Mouse (Mus musculus) neural tube, embryonic 11.5 days (tissue): ENCODE measurements around the gene Ccdc80. TPM values are rescaled to one million over a fixed set of nuclear protein-coding genes. Genes with fewer than 3 reads are reported as not detected.

ENCODE experiments used
- ATAC-seq: fragments of 200-750 bp; cut with Nextera tagmentation; 2 replicates; pipeline ENCODE4 v1.8.0; 2017; ENCODE audit warnings: moderate number of reproducible peaks, mild to moderate bottlenecking, moderate TSS enrichment, moderate library complexity; ENCODE audit not compliant: insufficient read depth, low FRiP score, low TSS enrichment
- DNase-seq: peaks from one replicate; pipeline ENCODE4 v3.0.0-alpha.2; 2015; ENCODE audit warnings: low spot score
- H3K27ac ChIP-seq: fragments of 300-500 bp; sonication (generic); 2 replicates; pipeline ENCODE4 v1.5.1; 2014; ENCODE audit warnings: low read depth, mild to moderate bottlenecking, low read length
- H3K27me3 ChIP-seq: fragments of 300-500 bp; sonication (generic); 2 replicates; pipeline ENCODE4 v1.6.1; 2014; ENCODE audit warnings: mild to moderate bottlenecking, low read length, mixed read lengths; ENCODE audit not compliant: control insufficient read depth, insufficient read depth
- H3K36me3 ChIP-seq: fragments of 300-500 bp; sonication (generic); 2 replicates; pipeline ENCODE4 v1.6.1; 2014; ENCODE audit warnings: mild to moderate bottlenecking, low read length, moderate library complexity, mixed read lengths; ENCODE audit not compliant: control insufficient read depth, insufficient read depth
- H3K4me1 ChIP-seq: fragments of 300-500 bp; sonication (generic); 2 replicates; pipeline ENCODE4 v1.6.1; 2014; ENCODE audit warnings: low read length, mixed read lengths; ENCODE audit not compliant: control insufficient read depth, insufficient read depth
- H3K4me2 ChIP-seq: fragments of 300-500 bp; sonication (generic); 2 replicates; pipeline ENCODE4 v1.6.1; 2014; ENCODE audit warnings: low read depth, mild to moderate bottlenecking, moderate library complexity
- H3K4me3 ChIP-seq: fragments of 300-500 bp; sonication (generic); 2 replicates; pipeline ENCODE4 v1.5.1; 2014; ENCODE audit warnings: low read depth, low read length
- H3K9ac ChIP-seq: fragments of 300-500 bp; sonication (generic); 2 replicates; pipeline ENCODE4 v1.6.1; 2014; ENCODE audit warnings: mild to moderate bottlenecking, low read length
- H3K9me3 ChIP-seq: fragments of 300-500 bp; sonication (generic); 2 replicates; pipeline ENCODE4 v1.6.1; 2016; ENCODE audit warnings: low read length; ENCODE audit not compliant: control insufficient read depth
- WGBS: fragments of 180-500 bp; shearing (Covaris S2); extraction: QIAGEN DNeasy Blood & Tissue Kit; methylation state at CpG from one replicate; pipeline ENCODE4 v1.1.7; 2014; 5-methylcytosine and 5-hydroxymethylcytosine counted together
- polyA plus RNA-seq: library from polyadenylated mRNA; unstranded; fragments of >200 nt; fragmentation: Nextera tagmentation; extraction: Ambion mirVana; gene quantifications from 2 replicates; pipeline ENCODE4 v1.2.1, GENCODE M21; 2014

Ccdc80 gene
- polyA plus RNA-seq, 1 experiment from 2014 or later: 25.6 TPM

- no peaks in the 10 kb centered on the region for H3K36me3 ChIP-seq
- no peak for DNase-seq
- H3K27ac ChIP-seq: no peak overlapping the region
- H3K4me2 ChIP-seq: no peak overlapping the region
- H3K4me3 ChIP-seq: no peak overlapping the region
- 71% methylated on average over 9 of the region's 9 CpGs for WGBS
- H3K4me1 ChIP-seq: no peaks in the 10 kb centered on the region
- no peak overlapping the region for H3K9ac ChIP-seq
- no peak for ATAC-seq
- H3K9me3 ChIP-seq: no peaks in the 10 kb centered on the region
- no peaks in the 10 kb centered on the region for H3K27me3 ChIP-seq
These were observed 31.3 kb downstream of the Ccdc80 start for GRCm38 (mm10) chr16:45124230-45125203.

- Histone ChIP-seq H3K9ac (no peak overlapping the region), H3K4me2 (no peak overlapping the region), H3K36me3 (no peaks in the 10 kb centered on the region), H3K9me3 (no peaks in the 10 kb centered on the region), H3K4me1 (no peaks in the 10 kb centered on the region), H3K4me3 (no peak overlapping the region), H3K27me3 (no peaks in the 10 kb centered on the region), H3K27ac (no peak overlapping the region)
- 87% methylated on average over 2 of the region's 2 CpGs for WGBS
- DNase-seq: no peak
- no peak for ATAC-seq
These were observed 34.9 kb downstream of the Ccdc80 start for GRCm38 (mm10) chr16:45127936-45128710.

GRCm38 (mm10) chr16:45141711-45142110 is 48.5 kb downstream of the Ccdc80 start:
- H3K9ac ChIP-seq: no peak overlapping the region
- no peaks in the 10 kb centered on the region for H3K4me1 ChIP-seq
- H3K36me3 ChIP-seq: peaks cover 23% of the 10 kb centered on the region
- H3K27ac ChIP-seq: no peak overlapping the region
- DNase-seq: no peak
- no peak for ATAC-seq
- H3K4me2 ChIP-seq: no peak overlapping the region
- no peaks in the 10 kb centered on the region for H3K9me3 ChIP-seq
- WGBS: 96% methylated on average over 5 of the region's 5 CpGs
- no peak overlapping the region for H3K4me3 ChIP-seq
- no peaks in the 10 kb centered on the region for H3K27me3 ChIP-seq

- no peak overlapping the region for H3K9ac ChIP-seq
- no peak overlapping the region for H3K4me3 ChIP-seq
- no peak overlapping the region for H3K27ac ChIP-seq
- no peaks in the 10 kb centered on the region for H3K9me3 ChIP-seq
- no peak overlapping the region for H3K4me2 ChIP-seq
- WGBS: 94% methylated on average over 5 of the region's 5 CpGs
- no peak for DNase-seq
- H3K36me3 ChIP-seq: peaks cover 23% of the 10 kb centered on the region
- no peak for ATAC-seq
- no peaks in the 10 kb centered on the region for H3K27me3 ChIP-seq
- H3K4me1 ChIP-seq: no peaks in the 10 kb centered on the region
These were observed 49.4 kb downstream of the Ccdc80 start for GRCm38 (mm10) chr16:45142565-45142964.

- H3K27ac ChIP-seq: no peak overlapping the region
- H3K9ac ChIP-seq: no peak overlapping the region
- no peak overlapping the region for H3K4me2 ChIP-seq
- ATAC-seq (no peak), DNase-seq (no peak)
- no peaks in the 10 kb centered on the region for H3K27me3 ChIP-seq
- no peak overlapping the region for H3K4me3 ChIP-seq
- H3K9me3 ChIP-seq: no peaks in the 10 kb centered on the region
- peaks cover 21% of the 10 kb centered on the region for H3K36me3 ChIP-seq
- H3K4me1 ChIP-seq: no peaks in the 10 kb centered on the region
- WGBS: 95% methylated on average over 6 of the region's 6 CpGs
These were observed 51.9 kb downstream of the Ccdc80 start for GRCm38 (mm10) chr16:45145119-45145518.

- Histone ChIP-seq H3K36me3 (peaks cover 13% of the 10 kb centered on the region), H3K9ac (no peak overlapping the region), H3K9me3 (no peaks in the 10 kb centered on the region), H3K4me2 (no peak overlapping the region), H3K4me3 (no peak overlapping the region), H3K27me3 (no peaks in the 10 kb centered on the region), H3K4me1 (no peaks in the 10 kb centered on the region), H3K27ac (no peak overlapping the region)
- WGBS: 95% methylated on average over 10 of the region's 10 CpGs
- no peak for ATAC-seq
- no peak for DNase-seq
These were observed 55.4 kb downstream of the Ccdc80 start for GRCm38 (mm10) chr16:45148488-45149082.

GRCm38 (mm10) chr16:45154741-45155250 is 61.6 kb downstream of the Ccdc80 start:
- no peak for DNase-seq
- peaks cover 1% of the 10 kb centered on the region for H3K36me3 ChIP-seq
- H3K27ac ChIP-seq: no peak overlapping the region
- H3K27me3 ChIP-seq: no peaks in the 10 kb centered on the region
- WGBS: 84% methylated on average over 3 of the region's 3 CpGs
- no peak overlapping the region for H3K4me2 ChIP-seq
- H3K9me3 ChIP-seq: no peaks in the 10 kb centered on the region
- no peak for ATAC-seq
- H3K4me1 ChIP-seq: peaks cover 6% of the 10 kb centered on the region; the same call in 1 of the 2 replicates
- H3K9ac ChIP-seq: no peak overlapping the region
- H3K4me3 ChIP-seq: no peak overlapping the region

- Histone ChIP-seq H3K9ac (peak overlapping the region; percentile 74), H3K36me3 (no peaks in the 10 kb centered on the region), H3K9me3 (no peaks in the 10 kb centered on the region), H3K4me2 (peak overlapping the region; percentile 60), H3K27me3 (no peaks in the 10 kb centered on the region), H3K27ac (peak overlapping the region; percentile 75), H3K4me1 (peaks cover 6% of the 10 kb centered on the region; the same call in 1 of the 2 replicates), H3K4me3 (peak overlapping the region; percentile 87)
- 2% methylated on average over 20 of the region's 20 CpGs for WGBS
- DNase-seq: peak; percentile 76
- ATAC-seq: peak; percentile 74
These were observed 64.9 kb downstream of the Ccdc80 start for GRCm38 (mm10) chr16:45158136-45158521.
